8 mouse cellular contexts compared by ENCODE assay signal in the genomic region with DNA sequence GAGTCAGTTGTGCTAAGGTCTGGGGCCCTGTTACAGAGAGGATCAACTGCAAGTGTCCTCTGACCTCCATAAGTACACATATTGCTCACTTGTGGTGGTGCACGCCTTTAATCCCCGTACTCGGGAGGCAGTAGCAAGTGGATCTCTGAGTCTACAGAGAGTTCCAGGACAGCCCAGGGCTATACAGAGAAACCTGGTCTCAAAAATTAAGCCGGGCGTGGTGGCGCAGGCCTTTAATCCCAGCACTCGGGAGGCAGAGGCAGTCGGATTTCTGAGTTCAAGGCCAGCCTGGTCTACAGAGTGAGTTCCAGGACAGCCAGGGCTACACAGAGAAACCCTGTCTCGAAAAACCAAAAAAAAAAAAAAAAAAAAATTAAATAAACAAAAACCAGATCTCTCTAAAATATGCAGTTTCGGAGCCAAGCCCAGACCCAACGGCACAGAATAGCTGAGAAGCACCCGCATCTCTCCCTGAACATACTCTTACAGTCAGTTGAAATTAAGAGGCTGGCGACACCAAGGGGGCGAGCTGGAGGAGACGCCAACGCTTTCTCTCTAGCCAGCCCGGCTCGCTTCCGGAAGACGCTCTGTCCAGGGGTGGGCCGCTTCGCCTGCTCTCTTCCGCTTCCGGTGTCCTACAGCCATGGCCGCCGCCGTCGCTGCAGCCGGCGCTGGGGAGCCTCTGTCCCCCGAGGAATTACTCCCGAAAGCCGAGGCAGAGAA. TPM values are rescaled to one million over a fixed set of nuclear protein-coding genes. Genes with fewer than 3 reads are reported as not detected.
DNase-seq lines count a peak whose midpoint lies in the region; ATAC-seq and TF ChIP-seq lines count a peak whose summit lies in the region.

A gene (plus strand): TSS at position 613 of the 723 bp plus-strand sequence.

- H3K9ac ChIP-seq in hindbrain, embryonic 14.5 days, result peak within 1 kb of the TSS; percentile 88

- WGBS in hindbrain, embryonic 14.5 days, result 21% methylated on average over 32 of the region's 33 CpGs

- H3K4me2 ChIP-seq in hindbrain, embryonic 14.5 days (replicated peaks), result peak within 1 kb of the TSS; percentile 79

- H3K4me3 ChIP-seq in hindbrain, embryonic 14.5 days (replicated peaks; ENCODE audit: low read length), result peak within 1 kb of the TSS; percentile 93

- peaks cover 59% of the 10 kb centered on the region for H3K36me3 ChIP-seq in hindbrain, embryonic 14.5 days (replicated peaks; ENCODE audit: control insufficient read depth, insufficient read depth)

- no peaks in the 10 kb centered on the region for H3K9me3 ChIP-seq in hindbrain, embryonic 14.5 days (ENCODE audit: control insufficient read depth, low read length)

- TF ChIP-seq CTCF in Patski (IDR thresholded peaks at IDR 0.05), result peak; percentile 95

- peak; percentile 66 for ATAC-seq in Patski
- ATAC-seq in hindbrain, embryonic 14.5 days (ENCODE audit: low FRiP score), result peak; percentile 96

- DNase-seq in Patski (ENCODE audit: low read depth, low spot score), result peak; percentile 57
- peak; percentile 91 for DNase-seq in cerebellum, postnatal 14 days
- DNase-seq in frontal cortex, postnatal 25 days (ENCODE audit: low spot score in 2 of 2), result peak; percentile 61 to 79
- peak; percentile 94 for DNase-seq in hindbrain, embryonic 14.5 days (ENCODE audit: low spot score)
- DNase-seq in left cerebral cortex, adult 11 months (ENCODE audit: low spot score), result peak; percentile 82
- peak; percentile 91 to 94 for DNase-seq in lung, postnatal 4 days
- DNase-seq in retina, postnatal 7 days (ENCODE audit: low read depth, low spot score), result peak; percentile 85
- DNase-seq in urinary bladder, adult 2 months (ENCODE audit: low spot score), result peak; percentile 75

- POLR2A ChIA-PET in Patski (lab: Charles Lee), result interaction anchor here (0.7 to 1.6 kb wide), 3 partner anchors 17 to 426 kb away, joined by 3 to 4 read pairs (median 4); a partner anchor contains a TSS

- in situ Hi-C loops in Patski (cut with MboI; ENCODE audit: low pct_unique_long_range_greater_than_20kb), result no loop called here

- H3K27ac ChIP-seq in hindbrain, embryonic 14.5 days, result no peak within 1 kb of the TSS

- H3K4me1 ChIP-seq in hindbrain, embryonic 14.5 days (replicated peaks; ENCODE audit: control insufficient read depth, insufficient read depth, low read length), result peaks cover 4% of the 10 kb centered on the region; the same call in 1 of the 2 replicates

- no peaks in the 10 kb centered on the region for H3K27me3 ChIP-seq in Patski
- H3K27me3 ChIP-seq in hindbrain, embryonic 14.5 days (ENCODE audit: control insufficient read depth, insufficient read depth, low read length), result no peaks in the 10 kb centered on the region

- CTCF ChIA-PET in Patski (lab: Charles Lee), result interaction anchor here (0.7 to 1.7 kb wide), 3 partner anchors 10 to 12 kb away, joined by 3 to 7 read pairs (median 4); a partner anchor contains a TSS

RNA-seq across cellular contexts. Expression of the gene that starts here (rescaled TPM):
- 201 TPM for polyA plus RNA-seq in Patski (2021)
- 241 and 244 TPM in 2 replicates for polyA plus RNA-seq in hindbrain, embryonic 14.5 days (2014; fragmentation: Nextera tagmentation; extraction: Ambion mirVana)
- 93.0 and 110 TPM in 2 replicates for polyA plus RNA-seq in urinary bladder, adult 2 months (2012; rRNA removed)
